Mouse (Mus musculus): Measurements from ENCODE around the gene Abhd12b. TPM values are rescaled to one million over a fixed set of nuclear protein-coding genes. Genes with fewer than 3 reads are reported as not detected.

The Abhd12b gene
- polyA plus RNA-seq (2014; fragmentation: Nextera tagmentation; extraction: Ambion mirVana): not detected in 2 replicates

- Histone ChIP-seq H3K9ac (ENCODE audit: low read depth, low read length) (no peak within 1 kb of the TSS), H3K4me1 (ENCODE audit: control insufficient read depth, insufficient read depth, low read length) (peaks cover 2% of the 10 kb centered on the region; the same call in 1 of the 2 replicates), H3K27ac (ENCODE audit: low read depth, low read length) (no peak within 1 kb of the TSS), H3K9me3 (ENCODE audit: control insufficient read depth, low read length) (no peaks in the 10 kb centered on the region), H3K4me2 (replicated peaks; ENCODE audit: low read depth, low read length) (no peak within 1 kb of the TSS), H3K27me3 (ENCODE audit: control insufficient read depth, insufficient read depth, low read length) (no peaks in the 10 kb centered on the region), H3K36me3 (ENCODE audit: control insufficient read depth, insufficient read depth, low read length) (no peaks in the 10 kb centered on the region), H3K4me3 (ENCODE audit: low read length) (no peak within 1 kb of the TSS)
- ATAC-seq (ENCODE audit: low FRiP score, low TSS enrichment): no peak
- WGBS: 42% methylated on average over 3 of the region's 3 CpGs
These were observed at the start of gene Abhd12b for GRCm38 (mm10) chr12:70153842-70154241. Gene Abhd12b, plus strand, starts transcription at chr12:70154142.

DNA sequence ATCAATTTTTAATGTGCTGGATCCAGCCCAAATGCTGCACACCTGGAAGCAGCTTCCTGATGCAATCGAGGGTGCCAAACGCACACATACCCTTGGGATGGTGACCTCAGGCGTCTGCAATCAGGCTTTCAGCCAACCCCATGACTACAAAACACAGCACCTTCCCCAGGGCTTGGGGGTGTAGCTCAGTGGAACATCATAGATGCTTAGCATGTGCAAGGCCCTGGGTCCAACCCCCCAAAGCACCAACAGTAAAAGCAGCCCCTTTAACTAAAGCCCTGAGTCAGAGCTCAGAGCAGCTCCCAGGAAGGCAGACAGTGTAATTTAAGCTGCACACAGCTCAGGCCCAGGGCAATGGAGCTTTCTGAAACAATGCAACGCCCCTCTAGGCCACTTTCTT is 49.7 kb upstream of the Abhd12b start:
- Histone ChIP-seq H3K36me3 (ENCODE audit: control insufficient read depth, insufficient read depth, low read length) (peaks cover 5% of the 10 kb centered on the region; the same call in 1 of the 2 replicates), H3K9me3 (ENCODE audit: control insufficient read depth, low read length) (no peaks in the 10 kb centered on the region), H3K27ac (ENCODE audit: low read depth, low read length) (0 out of 2 replicates have a peak overlapping the region, but pooled peaks have one; percentile 1), H3K4me2 (replicated peaks; ENCODE audit: low read depth, low read length) (no peak overlapping the region), H3K4me1 (ENCODE audit: control insufficient read depth, insufficient read depth, low read length) (peaks cover 24% of the 10 kb centered on the region), H3K9ac (ENCODE audit: low read depth, low read length) (no peak overlapping the region), H3K4me3 (ENCODE audit: low read length) (no peak overlapping the region), H3K27me3 (ENCODE audit: control insufficient read depth, insufficient read depth, low read length) (no peaks in the 10 kb centered on the region)
- 57% methylated on average over 4 of the region's 4 CpGs for WGBS
- ATAC-seq (ENCODE audit: low FRiP score, low TSS enrichment): peak; percentile 36

GRCm38 (mm10) chr12:70104776-70105420 is 49.0 kb upstream of the Abhd12b start:
- 0 out of 2 replicates have a peak overlapping the region, but pooled peaks have one; percentile 9 for H3K27ac ChIP-seq (ENCODE audit: low read depth, low read length)
- WGBS: 25% methylated on average over 5 of the region's 5 CpGs
- H3K4me3 ChIP-seq (ENCODE audit: low read length): no peak overlapping the region
- no peak overlapping the region for H3K9ac ChIP-seq (ENCODE audit: low read depth, low read length)
- H3K9me3 ChIP-seq (ENCODE audit: control insufficient read depth, low read length): no peaks in the 10 kb centered on the region
- no peak for ATAC-seq (ENCODE audit: low FRiP score, low TSS enrichment)
- H3K4me2 ChIP-seq (replicated peaks; ENCODE audit: low read depth, low read length): no peak overlapping the region
- H3K4me1 ChIP-seq (ENCODE audit: control insufficient read depth, insufficient read depth, low read length): peaks cover 28% of the 10 kb centered on the region
- peaks cover 5% of the 10 kb centered on the region; the same call in 1 of the 2 replicates for H3K36me3 ChIP-seq (ENCODE audit: control insufficient read depth, insufficient read depth, low read length)
- no peaks in the 10 kb centered on the region for H3K27me3 ChIP-seq (ENCODE audit: control insufficient read depth, insufficient read depth, low read length)

- Histone ChIP-seq H3K4me2 (replicated peaks; ENCODE audit: low read depth, low read length) (no peak overlapping the region), H3K27me3 (ENCODE audit: control insufficient read depth, insufficient read depth, low read length) (no peaks in the 10 kb centered on the region), H3K4me1 (ENCODE audit: control insufficient read depth, insufficient read depth, low read length) (peaks cover 35% of the 10 kb centered on the region), H3K27ac (ENCODE audit: low read depth, low read length) (no peak overlapping the region), H3K9me3 (ENCODE audit: control insufficient read depth, low read length) (no peaks in the 10 kb centered on the region), H3K4me3 (ENCODE audit: low read length) (no peak overlapping the region), H3K9ac (ENCODE audit: low read depth, low read length) (no peak overlapping the region), H3K36me3 (ENCODE audit: control insufficient read depth, insufficient read depth, low read length) (peaks cover 4% of the 10 kb centered on the region; the same call in 1 of the 2 replicates)
- ATAC-seq (ENCODE audit: low FRiP score, low TSS enrichment): no peak
- 67% methylated on average over 6 of the region's 6 CpGs for WGBS
These were observed 48.1 kb upstream of the Abhd12b start for GRCm38 (mm10) chr12:70105885-70106284.

GRCm38 (mm10) chr12:70106508-70106907 is 47.4 kb upstream of the Abhd12b start:
- WGBS: 52% methylated on average over 9 of the region's 9 CpGs
- H3K4me3 ChIP-seq (ENCODE audit: low read length): no peak overlapping the region
- no peaks in the 10 kb centered on the region for H3K27me3 ChIP-seq (ENCODE audit: control insufficient read depth, insufficient read depth, low read length)
- peaks cover 35% of the 10 kb centered on the region for H3K4me1 ChIP-seq (ENCODE audit: control insufficient read depth, insufficient read depth, low read length)
- no peaks in the 10 kb centered on the region for H3K36me3 ChIP-seq (ENCODE audit: control insufficient read depth, insufficient read depth, low read length)
- no peak overlapping the region for H3K27ac ChIP-seq (ENCODE audit: low read depth, low read length)
- H3K9ac ChIP-seq (ENCODE audit: low read depth, low read length): no peak overlapping the region
- no peak for ATAC-seq (ENCODE audit: low FRiP score, low TSS enrichment)
- no peak overlapping the region for H3K4me2 ChIP-seq (replicated peaks; ENCODE audit: low read depth, low read length)
- no peaks in the 10 kb centered on the region for H3K9me3 ChIP-seq (ENCODE audit: control insufficient read depth, low read length)

DNA sequence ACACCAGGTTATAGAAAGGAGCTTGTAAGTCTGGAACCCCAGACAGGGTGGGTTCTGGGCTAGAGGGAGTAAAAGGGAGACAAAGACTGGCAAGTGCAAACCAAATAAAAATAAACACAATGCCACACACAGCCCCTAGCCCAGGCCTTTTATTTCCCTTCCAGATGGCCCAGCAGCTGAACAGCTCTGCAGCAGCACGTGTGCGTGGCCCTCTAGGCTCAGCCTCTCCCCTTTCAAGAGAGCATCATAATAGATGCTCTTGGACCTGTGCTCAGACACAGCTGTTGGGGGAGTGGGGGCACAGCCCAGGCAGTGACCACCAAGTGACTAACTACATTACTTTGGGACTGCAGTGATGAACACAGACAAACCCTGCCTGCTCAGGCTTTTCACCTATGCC is 45.8 kb upstream of the Abhd12b start:
- no peak overlapping the region for H3K4me2 ChIP-seq (replicated peaks; ENCODE audit: low read depth, low read length)
- H3K36me3 ChIP-seq (ENCODE audit: control insufficient read depth, insufficient read depth, low read length): no peaks in the 10 kb centered on the region
- no peaks in the 10 kb centered on the region for H3K27me3 ChIP-seq (ENCODE audit: control insufficient read depth, insufficient read depth, low read length)
- H3K4me3 ChIP-seq (ENCODE audit: low read length): no peak overlapping the region
- peaks cover 35% of the 10 kb centered on the region for H3K4me1 ChIP-seq (ENCODE audit: control insufficient read depth, insufficient read depth, low read length)
- no peak for ATAC-seq (ENCODE audit: low FRiP score, low TSS enrichment)
- 46% methylated on average over 2 of the region's 2 CpGs for WGBS
- H3K9me3 ChIP-seq (ENCODE audit: control insufficient read depth, low read length): no peaks in the 10 kb centered on the region
- H3K27ac ChIP-seq (ENCODE audit: low read depth, low read length): no peak overlapping the region
- no peak overlapping the region for H3K9ac ChIP-seq (ENCODE audit: low read depth, low read length)

GRCm38 (mm10) chr12:70109921-70110320 is 44.0 kb upstream of the Abhd12b start:
- H3K4me1 ChIP-seq (ENCODE audit: control insufficient read depth, insufficient read depth, low read length): peaks cover 28% of the 10 kb centered on the region
- no peaks in the 10 kb centered on the region for H3K36me3 ChIP-seq (ENCODE audit: control insufficient read depth, insufficient read depth, low read length)
- no peak overlapping the region for H3K27ac ChIP-seq (ENCODE audit: low read depth, low read length)
- peak overlapping the region; percentile 99 for H3K4me2 ChIP-seq (replicated peaks; ENCODE audit: low read depth, low read length)
- no peak for ATAC-seq (ENCODE audit: low FRiP score, low TSS enrichment)
- peak overlapping the region; percentile 78; the same call in 1 of the 2 replicates for H3K4me3 ChIP-seq (ENCODE audit: low read length)
- no peaks in the 10 kb centered on the region for H3K27me3 ChIP-seq (ENCODE audit: control insufficient read depth, insufficient read depth, low read length)
- H3K9me3 ChIP-seq (ENCODE audit: control insufficient read depth, low read length): no peaks in the 10 kb centered on the region
- H3K9ac ChIP-seq (ENCODE audit: low read depth, low read length): no peak overlapping the region
- 53% methylated on average over 6 of the region's 6 CpGs for WGBS

- H3K27ac ChIP-seq (ENCODE audit: low read depth, low read length): peak overlapping the region; percentile 83; the same call in 1 of the 2 replicates
- H3K27me3 ChIP-seq (ENCODE audit: control insufficient read depth, insufficient read depth, low read length): no peaks in the 10 kb centered on the region
- 10% methylated on average over 23 of the region's 23 CpGs for WGBS
- peak overlapping the region; percentile 99 for H3K4me2 ChIP-seq (replicated peaks; ENCODE audit: low read depth, low read length)
- no peak for ATAC-seq (ENCODE audit: low FRiP score, low TSS enrichment)
- no peaks in the 10 kb centered on the region for H3K36me3 ChIP-seq (ENCODE audit: control insufficient read depth, insufficient read depth, low read length)
- H3K4me1 ChIP-seq (ENCODE audit: control insufficient read depth, insufficient read depth, low read length): peaks cover 22% of the 10 kb centered on the region
- peak overlapping the region; percentile 90 for H3K9ac ChIP-seq (ENCODE audit: low read depth, low read length)
- H3K4me3 ChIP-seq (ENCODE audit: low read length): peak overlapping the region; percentile 78
- H3K9me3 ChIP-seq (ENCODE audit: control insufficient read depth, low read length): no peaks in the 10 kb centered on the region
These were observed 43.4 kb upstream of the Abhd12b start for GRCm38 (mm10) chr12:70110375-70111116.

GRCm38 (mm10) chr12:70111117-70111366 is 42.9 kb upstream of the Abhd12b start:
- Histone ChIP-seq H3K9me3 (ENCODE audit: control insufficient read depth, low read length) (no peaks in the 10 kb centered on the region), H3K36me3 (ENCODE audit: control insufficient read depth, insufficient read depth, low read length) (no peaks in the 10 kb centered on the region), H3K4me2 (replicated peaks; ENCODE audit: low read depth, low read length) (peak overlapping the region; percentile 99), H3K9ac (ENCODE audit: low read depth, low read length) (peak overlapping the region; percentile 90), H3K4me1 (ENCODE audit: control insufficient read depth, insufficient read depth, low read length) (peaks cover 18% of the 10 kb centered on the region), H3K27ac (ENCODE audit: low read depth, low read length) (peak overlapping the region; percentile 83), H3K4me3 (ENCODE audit: low read length) (peak overlapping the region; percentile 78), H3K27me3 (ENCODE audit: control insufficient read depth, insufficient read depth, low read length) (no peaks in the 10 kb centered on the region)
- under 1% methylated on average over 15 of the region's 16 CpGs for WGBS
- ATAC-seq (ENCODE audit: low FRiP score, low TSS enrichment): peak; percentile 60
